Mouse (Mus musculus) forebrain, embryonic 13.5 days (tissue): ENCODE results near the gene Psors1c2. TPM values are rescaled to one million over a fixed set of nuclear protein-coding genes. Genes with fewer than 3 reads are reported as not detected.

ENCODE experiments used
- ATAC-seq: fragments of 200-750 bp; cut with Nextera tagmentation; 2 replicates; pipeline ENCODE4 v1.8.0; 2017
- H3K27ac ChIP-seq: fragments of 300-500 bp; sonication (generic); 2 replicates; pipeline ENCODE4 v1.5.1; 2015; ENCODE audit warnings: inconsistent platforms, mild to moderate bottlenecking, moderate library complexity
- H3K27me3 ChIP-seq: fragments of 300-500 bp; sonication (generic); 2 replicates; pipeline ENCODE4 v1.6.1; 2015; ENCODE audit warnings: mild to moderate bottlenecking, inconsistent platforms
- H3K36me3 ChIP-seq: fragments of 300-500 bp; sonication (generic); 2 replicates; pipeline ENCODE4 v1.6.1; 2015; ENCODE audit warnings: mild to moderate bottlenecking, inconsistent platforms; ENCODE audit not compliant: poor library complexity, severe bottlenecking
- H3K4me1 ChIP-seq: fragments of 300-500 bp; sonication (generic); 2 replicates; pipeline ENCODE4 v1.6.1; 2015; ENCODE audit warnings: inconsistent platforms
- H3K4me2 ChIP-seq: fragments of 300-500 bp; sonication (generic); 2 replicates; pipeline ENCODE4 v1.6.1; 2015; ENCODE audit warnings: inconsistent platforms, mild to moderate bottlenecking, moderate library complexity
- H3K4me3 ChIP-seq: fragments of 300-500 bp; sonication (generic); 2 replicates; pipeline ENCODE4 v1.5.1; 2015; ENCODE audit warnings: mild to moderate bottlenecking, inconsistent platforms
- H3K9ac ChIP-seq: fragments of 300-500 bp; sonication (generic); 2 replicates; pipeline ENCODE4 v1.6.1; 2015; ENCODE audit warnings: mild to moderate bottlenecking, inconsistent platforms
- H3K9me3 ChIP-seq: fragments of 300-500 bp; sonication (generic); replicated peaks from 2 replicates; pipeline ENCODE4 v1.6.1; 2016; ENCODE audit warnings: inconsistent platforms
- WGBS: fragments of 180-500 bp; shearing (Covaris S2); methylation state at CpG from one replicate; pipeline ENCODE4 v1.1.7; 2015; 5-methylcytosine and 5-hydroxymethylcytosine counted together
- polyA plus RNA-seq: library from polyadenylated mRNA; unstranded; fragments of >200 nt; fragmentation: Nextera tagmentation; extraction: Ambion mirVana; gene quantifications from 2 replicates; pipeline ENCODE4 v1.2.1, GENCODE M21; 2015

The Psors1c2 gene
- polyA plus RNA-seq, 1 experiment from 2014 or later, result 2.1 TPM

- no peaks in the 10 kb centered on the region for H3K36me3 ChIP-seq
- H3K4me2 ChIP-seq, result peak overlapping the region; percentile 60
- peaks cover 17% of the 10 kb centered on the region for H3K27me3 ChIP-seq
- peak; percentile 77 for ATAC-seq
- peak overlapping the region; percentile 41 for H3K9ac ChIP-seq
- H3K9me3 ChIP-seq, result no peaks in the 10 kb centered on the region
- 3% methylated on average over 28 of the region's 28 CpGs for WGBS
- H3K27ac ChIP-seq, result no peak overlapping the region
- peaks cover 10% of the 10 kb centered on the region for H3K4me1 ChIP-seq
- peak overlapping the region; percentile 34 for H3K4me3 ChIP-seq
These were observed 36.3 kb downstream of the Psors1c2 start for GRCm38 (mm10) chr17:35569091-35569944.

- Histone ChIP-seq H3K4me2 (no peak overlapping the region), H3K27me3 (peaks cover 17% of the 10 kb centered on the region), H3K27ac (no peak overlapping the region), H3K9ac (no peak overlapping the region), H3K9me3 (no peaks in the 10 kb centered on the region), H3K4me3 (no peak overlapping the region), H3K4me1 (peaks cover 10% of the 10 kb centered on the region), H3K36me3 (no peaks in the 10 kb centered on the region)
- ATAC-seq, result no peak
- WGBS, result 77% methylated on average over 14 of the region's 14 CpGs
These were observed 37.8 kb downstream of the Psors1c2 start for GRCm38 (mm10) chr17:35570836-35571235.

GRCm38 (mm10) chr17:35571477-35571876 is 38.5 kb downstream of the Psors1c2 start:
- H3K36me3 ChIP-seq, result no peaks in the 10 kb centered on the region
- no peak overlapping the region for H3K9ac ChIP-seq
- ATAC-seq, result no peak
- H3K27ac ChIP-seq, result no peak overlapping the region
- no peak overlapping the region for H3K4me3 ChIP-seq
- peaks cover 10% of the 10 kb centered on the region for H3K4me1 ChIP-seq
- peaks cover 17% of the 10 kb centered on the region for H3K27me3 ChIP-seq
- no peak overlapping the region for H3K4me2 ChIP-seq
- 96% methylated on average over 7 of the region's 7 CpGs for WGBS
- no peaks in the 10 kb centered on the region for H3K9me3 ChIP-seq

- no peak overlapping the region for H3K9ac ChIP-seq
- WGBS, result 19% methylated on average over 6 of the region's 6 CpGs
- no peak overlapping the region for H3K27ac ChIP-seq
- no peak overlapping the region for H3K4me2 ChIP-seq
- H3K9me3 ChIP-seq, result no peaks in the 10 kb centered on the region; the same call in 1 of the 2 replicates
- H3K4me1 ChIP-seq, result no peaks in the 10 kb centered on the region
- no peaks in the 10 kb centered on the region for H3K27me3 ChIP-seq
- no peak for ATAC-seq
- no peak overlapping the region for H3K4me3 ChIP-seq
- H3K36me3 ChIP-seq, result no peaks in the 10 kb centered on the region
These were observed 45.2 kb downstream of the Psors1c2 start for GRCm38 (mm10) chr17:35578211-35578610.

- 100% methylated on average over 1 of the region's 1 CpGs for WGBS
- H3K4me1 ChIP-seq, result no peaks in the 10 kb centered on the region
- H3K4me2 ChIP-seq, result no peak overlapping the region
- H3K27ac ChIP-seq, result no peak overlapping the region
- no peak overlapping the region for H3K4me3 ChIP-seq
- H3K9ac ChIP-seq, result no peak overlapping the region
- H3K27me3 ChIP-seq, result no peaks in the 10 kb centered on the region
- ATAC-seq, result no peak
- H3K36me3 ChIP-seq, result no peaks in the 10 kb centered on the region
- H3K9me3 ChIP-seq, result peaks cover 2% of the 10 kb centered on the region; the same call in 1 of the 2 replicates
These were observed 49.9 kb downstream of the Psors1c2 start for GRCm38 (mm10) chr17:35582900-35583299.

Other genes with a start within 250 kb of the Psors1c2 start
- not detected in 2 replicates for gene H2-Q1, start 212.8 kb upstream of the Psors1c2 start, polyA plus RNA-seq
- 0.14 and 0.15 TPM in 2 replicates for gene H2-Q2, start 191.0 kb upstream of the Psors1c2 start, polyA plus RNA-seq
- gene H2-Q4, start 153.6 kb upstream of the Psors1c2 start, polyA plus RNA-seq, result 0.89 and 1.2 TPM in 2 replicates
- 0.22 and 0.43 TPM in 2 replicates for gene H2-Q6, start 108.4 kb upstream of the Psors1c2 start, polyA plus RNA-seq
- gene H2-Q7, start 94.0 kb upstream of the Psors1c2 start, polyA plus RNA-seq, result 2.1 and 2.5 TPM in 2 replicates
- gene H2-Q10, start 63.1 kb upstream of the Psors1c2 start, polyA plus RNA-seq, result 0.55 TPM in 1 of 2 replicates, not detected in the other
- not detected in 2 replicates for gene Pou5f1, start 27.2 kb upstream of the Psors1c2 start, polyA plus RNA-seq
- gene Tcf19, start 16.4 kb upstream of the Psors1c2 start, polyA plus RNA-seq, result 54.4 and 55.5 TPM in 2 replicates
- gene Cchcr1, start 16.1 kb upstream of the Psors1c2 start, polyA plus RNA-seq, result 11.7 and 13.8 TPM in 2 replicates
- not detected in 2 replicates for gene Cdsn, start 18.9 kb downstream of the Psors1c2 start, polyA plus RNA-seq
- gene 2300002M23Rik, start 34.2 kb downstream of the Psors1c2 start, polyA plus RNA-seq, result not detected in 2 replicates
- gene Sfta2, start 68.3 kb downstream of the Psors1c2 start, polyA plus RNA-seq, result not detected in 2 replicates
- not detected in 2 replicates for gene Gm9573, start 93.4 kb downstream of the Psors1c2 start, polyA plus RNA-seq
- 0.06 TPM in 1 of 2 replicates, not detected in the other for gene Mucl3, start 110.5 kb downstream of the Psors1c2 start, polyA plus RNA-seq
- 12.7 and 17.0 TPM in 2 replicates for gene Vars2, start 134.4 kb downstream of the Psors1c2 start, polyA plus RNA-seq
- gene Gtf2h4, start 140.5 kb downstream of the Psors1c2 start, polyA plus RNA-seq, result 36.3 and 42.6 TPM in 2 replicates
- 153 and 169 TPM in 2 replicates for gene Ddr1, start 171.4 kb downstream of the Psors1c2 start, polyA plus RNA-seq